Mouse (Mus musculus): ENCODE measurements around the gene Slc30a3. TPM values are rescaled to one million over a fixed set of nuclear protein-coding genes. Genes with fewer than 3 reads are reported as not detected.
"Not testable (repeated sequence)": the region's sequence is repeated elsewhere in the genome, so short reads cannot be mapped to it uniquely, and the experiment has no call there.

Gene Slc30a3
- polyA plus RNA-seq, 1 experiment from 2014 or later, result 0.10 TPM

- ATAC-seq, result no peak
- Histone ChIP-seq H3K4me3 (ENCODE audit: low read depth, low read length) (peak overlapping the region; percentile 83), H3K9ac (ENCODE audit: low read depth, low read length) (no peak overlapping the region)
Measured at GRCm38 (mm10) chr5:31047074-31047473, 61.0 kb downstream of the Slc30a3 start.

GRCm38 (mm10) chr5:31046416-31046815, 61.6 kb downstream of the Slc30a3 start:
- no peak for ATAC-seq
- no peak overlapping the region for H3K9ac ChIP-seq (ENCODE audit: low read depth, low read length)
- H3K4me1 ChIP-seq (replicated peaks; ENCODE audit: control insufficient read depth, insufficient read depth, low read length), result no peaks in the 10 kb centered on the region
- peak overlapping the region; percentile 83; the same call in 1 of the 2 replicates for H3K4me2 ChIP-seq (replicated peaks; ENCODE audit: low read depth)
- WGBS, result 85% methylated on average over 6 of the region's 6 CpGs
- H3K4me3 ChIP-seq (ENCODE audit: low read depth, low read length), result no peak overlapping the region
- TF ChIP-seq CTCF (IDR thresholded peaks at IDR 0.05; ENCODE audit: low read depth), result no peak
- H3K36me3 ChIP-seq (ENCODE audit: control insufficient read depth, insufficient read depth), result peaks cover 26% of the 10 kb centered on the region
- no peaks in the 10 kb centered on the region for H3K9me3 ChIP-seq (ENCODE audit: control insufficient read depth)
- no peaks in the 10 kb centered on the region for H3K27me3 ChIP-seq (replicated peaks; ENCODE audit: control insufficient read depth, insufficient read depth, low read length)
- no peak overlapping the region for H3K27ac ChIP-seq (ENCODE audit: low read depth, low read length)

More at GRCm38 (mm10) chr5:31047074-31047473, 61.0 kb downstream of the Slc30a3 start:
- H3K9me3 ChIP-seq (ENCODE audit: control insufficient read depth), result no peaks in the 10 kb centered on the region
- H3K27ac ChIP-seq (ENCODE audit: low read depth, low read length), result peak overlapping the region; percentile 96; the same call in 1 of the 2 replicates
- no peak for TF ChIP-seq CTCF (IDR thresholded peaks at IDR 0.05; ENCODE audit: low read depth)
- H3K27me3 ChIP-seq (replicated peaks; ENCODE audit: control insufficient read depth, insufficient read depth, low read length), result no peaks in the 10 kb centered on the region
- 61% methylated on average over 5 of the region's 5 CpGs for WGBS
- peaks cover 20% of the 10 kb centered on the region; the same call in 1 of the 2 replicates for H3K36me3 ChIP-seq (ENCODE audit: control insufficient read depth, insufficient read depth)
- no peaks in the 10 kb centered on the region for H3K4me1 ChIP-seq (replicated peaks; ENCODE audit: control insufficient read depth, insufficient read depth, low read length)
- H3K4me2 ChIP-seq (replicated peaks; ENCODE audit: low read depth), result peak overlapping the region; percentile 83

GRCm38 (mm10) chr5:31038171-31038845, 69.7 kb downstream of the Slc30a3 start:
- no peak for TF ChIP-seq CTCF (IDR thresholded peaks at IDR 0.05; ENCODE audit: low read depth)
- no peak overlapping the region for H3K4me2 ChIP-seq (replicated peaks; ENCODE audit: low read depth)
- no peaks in the 10 kb centered on the region for H3K27me3 ChIP-seq (replicated peaks; ENCODE audit: control insufficient read depth, insufficient read depth, low read length)
- WGBS, result 71% methylated on average over 7 of the region's 7 CpGs
- no peaks in the 10 kb centered on the region for H3K4me1 ChIP-seq (replicated peaks; ENCODE audit: control insufficient read depth, insufficient read depth, low read length)
- peak overlapping the region; percentile 62 for H3K27ac ChIP-seq (ENCODE audit: low read depth, low read length)
- ATAC-seq, result peak; percentile 57
- H3K4me3 ChIP-seq (ENCODE audit: low read depth, low read length), result no peak overlapping the region
- no peaks in the 10 kb centered on the region for H3K9me3 ChIP-seq (ENCODE audit: control insufficient read depth)
- no peak overlapping the region for H3K9ac ChIP-seq (ENCODE audit: low read depth, low read length)
- peaks cover 47% of the 10 kb centered on the region for H3K36me3 ChIP-seq (ENCODE audit: control insufficient read depth, insufficient read depth)

- H3K9me3 ChIP-seq (ENCODE audit: control insufficient read depth); H3K27me3 ChIP-seq (replicated peaks; ENCODE audit: control insufficient read depth, insufficient read depth, low read length); H3K4me3 ChIP-seq (ENCODE audit: low read depth, low read length); H3K4me1 ChIP-seq (replicated peaks; ENCODE audit: control insufficient read depth, insufficient read depth, low read length); H3K9ac ChIP-seq (ENCODE audit: low read depth, low read length); H3K4me2 ChIP-seq (replicated peaks; ENCODE audit: low read depth): not testable (repeated sequence)
- 0 out of 2 replicates have a peak overlapping the region, but pooled peaks have one; percentile 41 for H3K27ac ChIP-seq (ENCODE audit: low read depth, low read length)
- peaks cover 29% of the 10 kb centered on the region for H3K36me3 ChIP-seq (ENCODE audit: control insufficient read depth, insufficient read depth)
- ATAC-seq, result peak; percentile 71
- 69% methylated on average over 11 of the region's 11 CpGs for WGBS
Measured at GRCm38 (mm10) chr5:31036556-31036955, 71.5 kb downstream of the Slc30a3 start.

Other genes starting within 250 kb of the Slc30a3 start
- gene Tmem214, start 240.2 kb downstream of the Slc30a3 start, polyA plus RNA-seq (2015; fragmentation: Nextera tagmentation; extraction: Ambion mirVana), result 46.1 and 47.6 TPM in 2 replicates
- 5.5 and 6.5 TPM in 2 replicates for gene Agbl5, start 219.5 kb downstream of the Slc30a3 start, polyA plus RNA-seq (2015; fragmentation: Nextera tagmentation; extraction: Ambion mirVana)
- 458 and 495 TPM in 2 replicates for gene Ost4, start 200.4 kb downstream of the Slc30a3 start, polyA plus RNA-seq (2015; fragmentation: Nextera tagmentation; extraction: Ambion mirVana)
- 63.2 and 63.7 TPM in 2 replicates for gene Emilin1, start 194.8 kb downstream of the Slc30a3 start, polyA plus RNA-seq (2015; fragmentation: Nextera tagmentation; extraction: Ambion mirVana)
- gene Khk, start 186.8 kb downstream of the Slc30a3 start, polyA plus RNA-seq (2015; fragmentation: Nextera tagmentation; extraction: Ambion mirVana), result 89.6 and 97.9 TPM in 2 replicates
- gene Cgref1, start 162.6 kb downstream of the Slc30a3 start, polyA plus RNA-seq (2015; fragmentation: Nextera tagmentation; extraction: Ambion mirVana), result 535 and 618 TPM in 2 replicates
- gene Preb, start 147.9 kb downstream of the Slc30a3 start, polyA plus RNA-seq (2015; fragmentation: Nextera tagmentation; extraction: Ambion mirVana), result 150 and 161 TPM in 2 replicates
- gene Tcf23, start 139.6 kb downstream of the Slc30a3 start, polyA plus RNA-seq (2015; fragmentation: Nextera tagmentation; extraction: Ambion mirVana), result 1.8 and 2.3 TPM in 2 replicates
- 227 and 250 TPM in 2 replicates for gene Atraid, start 59.9 kb downstream of the Slc30a3 start, polyA plus RNA-seq (2015; fragmentation: Nextera tagmentation; extraction: Ambion mirVana)
- gene Slc5a6, start 59.3 kb downstream of the Slc30a3 start, polyA plus RNA-seq (2015; fragmentation: Nextera tagmentation; extraction: Ambion mirVana), result 18.0 and 20.0 TPM in 2 replicates
- 3.2 and 3.7 TPM in 2 replicates for gene Cad, start 53.5 kb downstream of the Slc30a3 start, polyA plus RNA-seq (2015; fragmentation: Nextera tagmentation; extraction: Ambion mirVana)
- not detected in 2 replicates for gene Dnajc5g, start 2.0 kb downstream of the Slc30a3 start, polyA plus RNA-seq (2015; fragmentation: Nextera tagmentation; extraction: Ambion mirVana)
- not detected in 2 replicates for gene Trim54, start 8.5 kb upstream of the Slc30a3 start, polyA plus RNA-seq (2015; fragmentation: Nextera tagmentation; extraction: Ambion mirVana)
- gene Ucn, start 30.6 kb upstream of the Slc30a3 start, polyA plus RNA-seq (2015; fragmentation: Nextera tagmentation; extraction: Ambion mirVana), result not detected in 2 replicates
- 38.8 and 42.2 TPM in 2 replicates for gene Mpv17, start 46.0 kb upstream of the Slc30a3 start, polyA plus RNA-seq (2015; fragmentation: Nextera tagmentation; extraction: Ambion mirVana)
- gene Gm29609, start 71.7 kb upstream of the Slc30a3 start, polyA plus RNA-seq (2015; fragmentation: Nextera tagmentation; extraction: Ambion mirVana), result 0.53 and 1.0 TPM in 2 replicates
- 23.1 and 26.2 TPM in 2 replicates for gene Gtf3c2, start 71.9 kb upstream of the Slc30a3 start, polyA plus RNA-seq (2015; fragmentation: Nextera tagmentation; extraction: Ambion mirVana)
- gene Snx17, start 85.0 kb upstream of the Slc30a3 start, polyA plus RNA-seq (2015; fragmentation: Nextera tagmentation; extraction: Ambion mirVana), result 122 and 130 TPM in 2 replicates
- 43.7 and 45.1 TPM in 2 replicates for gene Eif2b4, start 85.2 kb upstream of the Slc30a3 start, polyA plus RNA-seq (2015; fragmentation: Nextera tagmentation; extraction: Ambion mirVana)
- gene Zfp513, start 94.1 kb upstream of the Slc30a3 start, polyA plus RNA-seq (2015; fragmentation: Nextera tagmentation; extraction: Ambion mirVana), result 6.8 and 7.3 TPM in 2 replicates
- gene Ppm1g, start 112.5 kb upstream of the Slc30a3 start, polyA plus RNA-seq (2015; fragmentation: Nextera tagmentation; extraction: Ambion mirVana), result 54.8 and 55.4 TPM in 2 replicates
- gene Nrbp1, start 132.6 kb upstream of the Slc30a3 start, polyA plus RNA-seq (2015; fragmentation: Nextera tagmentation; extraction: Ambion mirVana), result 96.4 and 99.6 TPM in 2 replicates
- gene Gm9970, start 133.0 kb upstream of the Slc30a3 start, polyA plus RNA-seq (2015; fragmentation: Nextera tagmentation; extraction: Ambion mirVana), result 0.51 and 0.70 TPM in 2 replicates
- gene Krtcap3, start 143.5 kb upstream of the Slc30a3 start, polyA plus RNA-seq (2015; fragmentation: Nextera tagmentation; extraction: Ambion mirVana), result 105 and 108 TPM in 2 replicates
- 28.3 and 30.4 TPM in 2 replicates for gene Ift172, start 182.9 kb upstream of the Slc30a3 start, polyA plus RNA-seq (2015; fragmentation: Nextera tagmentation; extraction: Ambion mirVana)
- 6.2 and 7.2 TPM in 2 replicates for gene Fndc4, start 187.8 kb upstream of the Slc30a3 start, polyA plus RNA-seq (2015; fragmentation: Nextera tagmentation; extraction: Ambion mirVana)
- gene Gckr, start 189.2 kb upstream of the Slc30a3 start, polyA plus RNA-seq (2015; fragmentation: Nextera tagmentation; extraction: Ambion mirVana), result 0.10 TPM in 1 of 2 replicates, not detected in the other